Mouse (Mus musculus) embryonic fibroblast, embryonic 13.5 days (primary cell): ENCODE measurements around the gene Tsx.

Experiments used
- CTCF ChIP-seq: IDR thresholded peaks from 2 replicates; pipeline ENCODE4 v1.5.1; 2011; ENCODE audit warnings: mild to moderate bottlenecking, control low read depth, low read length, moderate library complexity, borderline replicate concordance; ENCODE audit not compliant: insufficient read depth
- POLR2A ChIP-seq: IDR thresholded peaks from 2 replicates; pipeline ENCODE4 v1.6.1; 2011; ENCODE audit warnings: low read depth, mild to moderate bottlenecking, control low read depth, low read length, moderate library complexity

DNA sequence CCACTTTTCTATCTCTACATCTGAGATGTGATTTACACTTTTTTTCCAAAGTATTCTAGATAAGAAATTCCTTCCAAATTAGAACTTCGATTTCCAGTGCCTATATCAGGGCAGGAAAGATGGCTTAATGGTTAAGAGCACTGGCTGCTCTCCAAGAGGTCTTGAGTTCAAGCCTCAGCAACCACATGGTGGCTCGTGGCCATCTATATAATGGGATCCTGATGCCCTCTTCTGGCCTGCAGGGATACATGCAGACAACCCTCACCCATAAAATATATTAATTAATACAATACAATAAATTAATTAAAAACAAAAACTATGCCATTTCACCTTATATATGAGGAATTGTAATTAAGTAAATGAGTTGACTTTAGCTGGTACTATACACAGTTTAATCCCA, 43.0 kb upstream of the Tsx start:
- TF ChIP-seq CTCF, result no peak
- TF ChIP-seq POLR2A, result no peak
